Mouse (Mus musculus) ES-E14 (cell line): Measurements from ENCODE around the gene Cd8a. TPM values are rescaled to one million over a fixed set of nuclear protein-coding genes. Genes with fewer than 3 reads are reported as not detected.
"Not testable (repeated sequence)": the region's sequence is repeated elsewhere in the genome, so short reads cannot be mapped to it uniquely, and the experiment has no call there.

Experiments used
- DNase-seq: peaks from one replicate; pipeline ENCODE4 v3.0.0-alpha.2; 2013; ENCODE audit warnings: low read depth, low spot score
- H3K27ac ChIP-seq: 2 replicates; pipeline ENCODE4 v1.5.1; 2012; ENCODE audit warnings: low read depth, mild to moderate bottlenecking, low read length, moderate library complexity, mixed read lengths; ENCODE audit not compliant: poor library complexity, insufficient read depth, severe bottlenecking
- H3K36me3 ChIP-seq: 2 replicates; pipeline ENCODE4 v1.6.1; 2012; ENCODE audit warnings: mild to moderate bottlenecking, low read length, moderate library complexity, mixed read lengths; ENCODE audit not compliant: control insufficient read depth, poor library complexity, insufficient read depth, severe bottlenecking
- H3K4me1 ChIP-seq, 2 experiments: fragments of 150-350 bp in 1 of 2; sonication (generic) in 1 of 2; 2 replicates each; pipeline ENCODE4 v1.6.1; 2012; ENCODE audit warnings: low read length in 2 of 2, mild to moderate bottlenecking in 1 of 2, mixed read lengths in 1 of 2; ENCODE audit not compliant: control insufficient read depth in 2 of 2, insufficient read depth in 2 of 2, poor library complexity in 1 of 2
- H3K4me3 ChIP-seq, 2 experiments: fragments of 150-350 bp in 1 of 2; sonication (generic) in 1 of 2; 2 replicates each; pipeline ENCODE4 v1.5.1; 2012; ENCODE audit warnings: low read length in 2 of 2, low read depth in 1 of 2, mild to moderate bottlenecking in 1 of 2, mixed read lengths in 1 of 2; ENCODE audit not compliant: insufficient read depth in 1 of 2, poor library complexity in 1 of 2, severe bottlenecking in 1 of 2
- H3K9ac ChIP-seq: 2 replicates; pipeline ENCODE4 v1.6.1; 2012; ENCODE audit warnings: low read depth, mild to moderate bottlenecking, low read length, mixed read lengths; ENCODE audit not compliant: poor library complexity, insufficient read depth, severe bottlenecking
- H3K9me3 ChIP-seq: fragments of 150-350 bp; sonication (generic); 2 replicates; pipeline ENCODE4 v1.6.1; 2012; ENCODE audit warnings: low read depth, mild to moderate bottlenecking, low read length; ENCODE audit not compliant: control insufficient read depth, insufficient read depth
- CHD2 ChIP-seq: IDR thresholded peaks from 2 replicates; pipeline ENCODE4 v1.6.1; 2014; ENCODE audit warnings: mild to moderate bottlenecking, low read depth, low read length, inconsistent platforms
- HCFC1 ChIP-seq: IDR thresholded peaks from 2 replicates; pipeline ENCODE4 v1.6.1; 2012; ENCODE audit warnings: low read length, inconsistent platforms, borderline replicate concordance; ENCODE audit not compliant: insufficient read depth
- MAFK ChIP-seq: IDR thresholded peaks from 2 replicates; pipeline ENCODE4 v1.6.1; 2014; ENCODE audit warnings: mild to moderate bottlenecking, low read depth, low read length, inconsistent platforms; ENCODE audit not compliant: insufficient read depth
- ZC3H11A ChIP-seq: IDR thresholded peaks from 2 replicates; pipeline ENCODE4 v1.6.1; 2012; ENCODE audit warnings: low read depth, mild to moderate bottlenecking, inconsistent platforms, low read length, borderline replicate concordance
- ZNF384 ChIP-seq: IDR thresholded peaks from 2 replicates; pipeline ENCODE4 v1.6.1; 2012; ENCODE audit warnings: low read depth, low read length, inconsistent platforms
- in situ Hi-C, 2 experiments: fragments of 600-800 bp; cut with MboI; formaldehyde crosslinking; loops; one replicate each; pipeline ENCODE4 v1.15.1; 2025; ENCODE audit warnings: low sequenced_read_pairs in 2 of 2, inconsistent platforms in 1 of 2; ENCODE audit not compliant: unreplicated experiment in 2 of 2
- total RNA-seq: library from RNA; depleted of rRNA; stranded (reverse); fragments of 300-350 nt; gene quantifications from 2 replicates; pipeline ENCODE4 v1.2.3, GENCODE M21; 2012; rRNA removed

Gene Cd8a
- 0.13 and 0.32 TPM in 2 replicates for total RNA-seq

DNA sequence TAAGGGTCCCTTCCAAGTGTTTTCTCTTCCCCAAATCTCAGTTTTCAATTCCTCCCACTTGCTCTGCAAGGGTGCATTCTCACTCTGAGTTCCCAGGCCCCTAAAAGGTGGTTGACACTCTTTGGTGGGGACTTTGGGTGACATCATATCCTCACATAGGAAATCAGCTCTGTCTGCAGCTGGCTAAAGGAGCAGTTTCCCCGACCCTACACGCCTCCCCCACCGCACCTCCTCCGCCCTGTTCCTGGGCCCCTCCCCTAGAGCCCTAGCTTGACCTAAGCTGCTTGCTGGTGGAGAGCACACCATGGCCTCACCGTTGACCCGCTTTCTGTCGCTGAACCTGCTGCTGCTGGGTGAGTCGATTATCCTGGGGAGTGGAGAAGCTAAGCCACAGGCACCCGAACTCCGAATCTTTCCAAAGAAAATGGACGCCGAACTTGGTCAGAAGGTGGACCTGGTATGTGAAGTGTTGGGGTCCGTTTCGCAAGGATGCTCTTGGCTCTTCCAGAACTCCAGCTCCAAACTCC lies at the start of gene Cd8a:
Gene Cd8a, plus strand, starts transcription at position 179 of the 527 bp plus-strand sequence.
- Histone ChIP-seq H3K4me1 (no peaks in the 10 kb centered on the region), H3K4me3 (no peak within 1 kb of the TSS), H3K27ac (no peak within 1 kb of the TSS), H3K9ac (no peak within 1 kb of the TSS), H3K36me3 (no peaks in the 10 kb centered on the region), H3K9me3 (no peaks in the 10 kb centered on the region)
- no peak for TF ChIP-seq ZNF384
- TF ChIP-seq ZC3H11A, result no peak
- TF ChIP-seq CHD2, result no peak
- TF ChIP-seq HCFC1, result no peak
- TF ChIP-seq MAFK, result no peak
- DNase-seq, result no peak
- in situ Hi-C loops, result no loop called here

GRCm38 (mm10) chr6:71324816-71325215 lies 48.4 kb upstream of the Cd8a start:
- Histone ChIP-seq H3K9me3 (no peaks in the 10 kb centered on the region), H3K4me1 (no peaks in the 10 kb centered on the region), H3K27ac (no peak overlapping the region), H3K9ac (no peak overlapping the region), H3K4me3 (no peak overlapping the region), H3K36me3 (no peaks in the 10 kb centered on the region)
- in situ Hi-C loops, result no loop called here
- TF ChIP-seq HCFC1 (no peak), CHD2 (no peak), ZNF384 (no peak), ZC3H11A (no peak), MAFK (no peak)
- no peak for DNase-seq

DNA sequence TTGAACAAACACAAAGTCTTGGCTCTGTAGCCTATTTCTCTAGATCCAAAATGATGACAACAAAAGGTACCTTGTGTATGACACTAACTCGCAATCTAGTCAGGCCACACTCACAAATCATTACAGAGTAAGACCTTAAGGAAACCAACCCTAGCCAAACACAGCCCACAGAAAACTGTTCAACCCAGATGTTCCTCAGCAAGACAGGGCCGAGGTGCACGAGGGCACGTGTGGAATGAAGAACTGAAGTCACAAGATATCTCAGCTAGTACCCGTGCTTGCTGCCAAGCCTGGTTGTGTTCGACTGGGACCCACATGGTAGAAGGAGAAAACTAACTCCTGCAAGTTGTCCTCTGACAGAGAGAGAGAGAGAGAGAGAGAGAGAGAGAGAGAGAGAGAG lies 43.3 kb upstream of the Cd8a start:
- Histone ChIP-seq H3K9me3 (no peaks in the 10 kb centered on the region), H3K9ac (no peak overlapping the region), H3K36me3 (no peaks in the 10 kb centered on the region), H3K27ac (no peak overlapping the region), H3K4me3 (no peak overlapping the region), H3K4me1 (no peaks in the 10 kb centered on the region)
- no peak for DNase-seq
- TF ChIP-seq CHD2, result no peak
- no peak for TF ChIP-seq ZNF384
- no peak for TF ChIP-seq ZC3H11A
- TF ChIP-seq MAFK, result no peak
- no peak for TF ChIP-seq HCFC1
- in situ Hi-C loops, result no loop called here

DNA sequence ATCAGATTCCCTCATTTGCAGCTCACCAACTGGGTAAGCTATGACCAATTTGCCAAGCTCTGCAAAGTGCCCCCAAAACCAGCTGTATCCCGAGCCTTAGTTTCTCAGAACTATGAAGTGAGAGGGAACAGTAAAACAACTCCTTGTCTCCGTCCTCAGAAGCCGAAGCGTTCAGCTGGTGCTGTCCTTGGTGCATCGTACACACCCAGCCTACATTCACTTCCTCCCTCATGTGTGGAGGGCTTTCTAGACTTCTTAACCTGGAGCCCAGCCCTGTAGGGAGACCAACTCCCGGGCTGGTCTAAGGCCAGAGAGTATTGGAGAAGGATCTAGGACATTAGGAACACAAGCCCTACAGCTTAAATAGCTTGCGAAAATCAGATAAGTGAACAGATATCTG lies 42.7 kb upstream of the Cd8a start:
- DNase-seq, result no peak
- H3K9me3 ChIP-seq, result no peaks in the 10 kb centered on the region
- TF ChIP-seq ZNF384 (no peak), CHD2 (no peak), HCFC1 (no peak), ZC3H11A (no peak), MAFK (no peak)
- in situ Hi-C loops, result no loop called here
- H3K9ac ChIP-seq, result no peak overlapping the region
- no peak overlapping the region for H3K27ac ChIP-seq
- no peaks in the 10 kb centered on the region for H3K4me1 ChIP-seq
- no peaks in the 10 kb centered on the region for H3K36me3 ChIP-seq
- no peak overlapping the region for H3K4me3 ChIP-seq

DNA sequence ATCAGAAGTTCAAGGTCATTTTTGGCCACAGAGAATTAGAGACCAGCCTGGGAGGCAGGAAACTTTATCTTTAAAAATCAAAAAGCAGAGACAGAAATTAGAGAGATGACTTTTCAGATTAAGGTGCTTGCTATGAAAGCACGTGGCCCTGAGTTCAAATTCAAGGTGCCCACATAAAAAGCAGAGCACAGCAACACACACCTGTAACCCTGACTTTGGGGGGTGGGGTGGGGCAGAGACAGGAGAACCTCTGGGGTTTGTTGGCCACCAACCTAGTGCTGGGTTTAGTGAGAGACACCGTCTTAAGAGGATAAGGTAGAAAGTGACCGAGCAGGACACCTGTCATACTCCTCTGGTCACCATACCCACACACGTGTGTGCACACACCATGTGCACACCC lies 41.7 kb upstream of the Cd8a start:
- DNase-seq, H3K9ac ChIP-seq, H3K4me3 ChIP-seq, H3K9me3 ChIP-seq, H3K36me3 ChIP-seq, H3K27ac ChIP-seq, H3K4me1 ChIP-seq, in situ Hi-C loops: not testable (repeated sequence)
